In the genomic region with DNA sequence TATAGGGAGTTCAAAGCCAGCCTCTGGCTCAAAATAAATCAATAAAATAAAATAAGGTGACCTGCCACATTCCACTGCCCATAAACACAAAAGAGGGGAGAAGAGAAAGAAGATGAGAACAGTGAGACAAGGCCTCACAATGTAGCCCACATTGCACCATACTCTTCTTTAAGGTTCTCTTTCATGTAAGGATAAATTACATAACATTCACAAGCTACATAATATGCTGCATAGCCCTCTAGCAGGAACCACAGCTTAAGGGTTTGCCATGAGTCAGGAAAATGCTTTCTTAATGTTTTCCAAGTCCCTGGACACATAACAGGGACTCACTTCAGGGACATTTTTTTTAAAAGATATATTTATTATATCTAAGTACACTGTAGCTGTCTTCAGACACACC, we compare ENCODE assay signal across 20 mouse cellular contexts.
"Had no signal": no experiment of that assay in that cellular context is flagged by ENCODE, and none has a peak within 500 bp of the region (broad histone marks: within the 10 kb centered on the region; RNA-seq: fewer than 3 reads in every experiment).

No protein-coding gene starts in this region.

- DNase-seq: kidney, adult 2 months; kidney, postnatal 10 days; kidney, postnatal 36 days; layer of hippocampus, postnatal 36 days; liver; lung, adult 18-20 months; lung, postnatal 10 days; lung, postnatal 36 days; thymus, adult 2 months; thymus, postnatal 14 days; thymus, postnatal 4 days had no signal

- H3K36me3 ChIP-seq: kidney, embryonic 15.5 days; limb, embryonic 13.5 days; liver, embryonic 12.5 days; liver, embryonic 15.5 days; lung, embryonic 15.5 days; midbrain, embryonic 12.5 days; midbrain, embryonic 15.5 days had no signal

- H3K27ac ChIP-seq: kidney, embryonic 15.5 days; limb, embryonic 10.5 days; limb, embryonic 13.5 days; liver, embryonic 12.5 days; liver, embryonic 15.5 days; lung, embryonic 15.5 days; midbrain, embryonic 12.5 days; midbrain, embryonic 15.5 days had no signal

- H3K4me3 ChIP-seq: kidney, embryonic 15.5 days; limb, embryonic 10.5 days; limb, embryonic 13.5 days; liver, embryonic 12.5 days; liver, embryonic 15.5 days; lung, embryonic 15.5 days; midbrain, embryonic 12.5 days; midbrain, embryonic 15.5 days; myocyte had no signal
